Mouse (Mus musculus) ES-E14 (cell line): ENCODE data around the gene Spata31d1d. TPM values are rescaled to one million over a fixed set of nuclear protein-coding genes. Genes with fewer than 3 reads are reported as not detected.
"Not testable (repeated sequence)": the region's sequence is repeated elsewhere in the genome, so short reads cannot be mapped to it uniquely, and the experiment has no call there.

Experiments
- DNase-seq: peaks from one replicate; pipeline ENCODE4 v3.0.0-alpha.2; 2013; ENCODE audit warnings: low read depth, low spot score
- H3K27ac ChIP-seq: 2 replicates; pipeline ENCODE4 v1.5.1; 2012; ENCODE audit warnings: low read depth, mild to moderate bottlenecking, low read length, moderate library complexity, mixed read lengths; ENCODE audit not compliant: poor library complexity, insufficient read depth, severe bottlenecking
- H3K36me3 ChIP-seq: 2 replicates; pipeline ENCODE4 v1.6.1; 2012; ENCODE audit warnings: mild to moderate bottlenecking, low read length, moderate library complexity, mixed read lengths; ENCODE audit not compliant: control insufficient read depth, poor library complexity, insufficient read depth, severe bottlenecking
- H3K4me1 ChIP-seq, 2 experiments: fragments of 150-350 bp in 1 of 2; sonication (generic) in 1 of 2; 2 replicates each; pipeline ENCODE4 v1.6.1; 2012; ENCODE audit warnings: low read length in 2 of 2, mild to moderate bottlenecking in 1 of 2, mixed read lengths in 1 of 2; ENCODE audit not compliant: control insufficient read depth in 2 of 2, insufficient read depth in 2 of 2, poor library complexity in 1 of 2
- H3K4me3 ChIP-seq, 2 experiments: fragments of 150-350 bp in 1 of 2; sonication (generic) in 1 of 2; 2 replicates each; pipeline ENCODE4 v1.5.1; 2012; ENCODE audit warnings: low read length in 2 of 2, low read depth in 1 of 2, mild to moderate bottlenecking in 1 of 2, mixed read lengths in 1 of 2; ENCODE audit not compliant: insufficient read depth in 1 of 2, poor library complexity in 1 of 2, severe bottlenecking in 1 of 2
- H3K9ac ChIP-seq: 2 replicates; pipeline ENCODE4 v1.6.1; 2012; ENCODE audit warnings: low read depth, mild to moderate bottlenecking, low read length, mixed read lengths; ENCODE audit not compliant: poor library complexity, insufficient read depth, severe bottlenecking
- H3K9me3 ChIP-seq: fragments of 150-350 bp; sonication (generic); 2 replicates; pipeline ENCODE4 v1.6.1; 2012; ENCODE audit warnings: low read depth, mild to moderate bottlenecking, low read length; ENCODE audit not compliant: control insufficient read depth, insufficient read depth
- CHD2 ChIP-seq: IDR thresholded peaks from 2 replicates; pipeline ENCODE4 v1.6.1; 2014; ENCODE audit warnings: mild to moderate bottlenecking, low read depth, low read length, inconsistent platforms
- HCFC1 ChIP-seq: IDR thresholded peaks from 2 replicates; pipeline ENCODE4 v1.6.1; 2012; ENCODE audit warnings: low read length, inconsistent platforms, borderline replicate concordance; ENCODE audit not compliant: insufficient read depth
- MAFK ChIP-seq: IDR thresholded peaks from 2 replicates; pipeline ENCODE4 v1.6.1; 2014; ENCODE audit warnings: mild to moderate bottlenecking, low read depth, low read length, inconsistent platforms; ENCODE audit not compliant: insufficient read depth
- ZC3H11A ChIP-seq: IDR thresholded peaks from 2 replicates; pipeline ENCODE4 v1.6.1; 2012; ENCODE audit warnings: low read depth, mild to moderate bottlenecking, inconsistent platforms, low read length, borderline replicate concordance
- ZNF384 ChIP-seq: IDR thresholded peaks from 2 replicates; pipeline ENCODE4 v1.6.1; 2012; ENCODE audit warnings: low read depth, low read length, inconsistent platforms
- in situ Hi-C, 2 experiments: fragments of 600-800 bp; cut with MboI; formaldehyde crosslinking; loops; one replicate each; pipeline ENCODE4 v1.15.1; 2025; ENCODE audit warnings: low sequenced_read_pairs in 2 of 2, inconsistent platforms in 1 of 2; ENCODE audit not compliant: unreplicated experiment in 2 of 2
- total RNA-seq: library from RNA; depleted of rRNA; stranded (reverse); fragments of 300-350 nt; gene quantifications from 2 replicates; pipeline ENCODE4 v1.2.3, GENCODE M21; 2012; rRNA removed

The Spata31d1d gene
- total RNA-seq = 0.18 and 0.48 TPM in 2 replicates

DNA sequence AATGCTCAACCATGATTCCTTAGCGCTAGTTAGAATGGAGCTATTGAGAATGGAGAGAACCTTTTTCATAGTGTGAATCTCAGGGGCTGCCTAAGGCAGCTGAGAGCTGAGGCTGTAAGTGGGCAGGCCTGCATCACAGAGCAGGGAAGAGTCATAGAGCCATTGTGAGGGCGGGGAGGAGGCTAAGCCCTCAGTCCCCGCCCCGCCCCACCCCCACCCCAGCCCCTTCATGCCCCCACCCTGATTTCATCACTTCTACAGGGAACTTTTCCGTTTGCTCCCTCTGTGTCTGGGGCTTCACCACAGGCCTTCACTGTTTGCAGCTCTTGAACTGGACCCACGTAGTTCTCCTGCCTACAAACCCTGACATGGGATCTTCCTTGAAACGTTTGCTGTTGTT is at the start of gene Spata31d1d:
Spata31d1d (minus strand) TSS at position 101 of the 400 bp plus-strand sequence.
- H3K27ac ChIP-seq = no peak within 1 kb of the TSS
- no peak within 1 kb of the TSS for H3K9ac ChIP-seq
- H3K4me3 ChIP-seq = no peak within 1 kb of the TSS
- no peak for DNase-seq
- TF ChIP-seq HCFC1 = no peak
- TF ChIP-seq ZNF384 = no peak
- no peak for TF ChIP-seq MAFK
- TF ChIP-seq CHD2 = no peak
- TF ChIP-seq ZC3H11A = no peak
- H3K36me3 ChIP-seq = no peaks in the 10 kb centered on the region
- H3K4me1 ChIP-seq = peaks cover 8 to 20% of the 10 kb centered on the region in 2 experiments; a peak in 3 of 4 replicates
- no peaks in the 10 kb centered on the region for H3K9me3 ChIP-seq
- in situ Hi-C loops = no loop called here

DNA sequence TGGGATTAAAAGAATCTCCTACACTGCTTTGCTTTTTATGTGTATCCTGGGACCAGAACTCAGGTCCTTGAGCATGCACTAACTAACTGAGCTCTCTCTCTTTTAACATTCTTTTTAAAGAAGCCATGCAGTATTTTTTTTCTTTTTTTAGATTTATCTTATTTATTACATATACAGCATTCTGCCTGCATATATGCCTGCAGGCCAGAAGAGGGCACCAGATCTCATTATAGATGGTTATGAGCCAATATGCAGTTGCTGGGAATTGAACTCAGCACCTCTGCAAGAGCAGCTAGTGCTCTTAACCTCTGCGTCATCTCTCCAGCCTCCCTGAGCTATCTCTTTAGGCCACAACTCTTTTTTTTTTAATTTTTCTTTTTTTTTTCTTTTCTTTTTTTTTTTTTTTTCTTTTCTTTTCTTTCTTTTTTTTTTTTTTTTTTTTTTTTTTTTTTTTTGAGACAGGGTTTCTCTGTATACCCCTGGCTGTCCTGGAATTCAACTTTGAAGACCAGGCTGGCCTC is 48.3 kb upstream of the Spata31d1d start:
- H3K9me3 ChIP-seq, H3K4me1 ChIP-seq, H3K4me3 ChIP-seq, DNase-seq, in situ Hi-C loops, H3K9ac ChIP-seq, H3K27ac ChIP-seq: not testable (repeated sequence)
- peaks cover 30% of the 10 kb centered on the region for H3K36me3 ChIP-seq
- TF ChIP-seq ZNF384 = peak; percentile 95

DNA sequence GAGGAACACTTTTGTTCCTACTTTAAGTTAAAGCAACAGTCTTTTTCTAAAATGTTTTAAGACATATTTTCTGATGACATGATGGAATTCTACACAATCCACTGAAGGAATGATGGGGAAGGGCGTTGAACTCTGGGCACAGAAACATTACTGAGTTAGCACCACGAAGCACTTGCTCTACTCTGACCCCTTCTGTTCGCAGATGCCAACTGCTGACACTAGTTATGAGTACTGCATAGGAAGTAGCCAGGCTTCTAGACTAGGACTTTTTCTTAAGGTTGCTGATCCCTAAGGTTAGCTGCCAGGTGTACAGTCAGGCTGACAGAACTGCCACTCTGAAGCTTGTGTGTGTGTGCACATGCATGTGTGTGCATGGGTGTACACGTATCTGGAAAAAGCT is 47.7 kb upstream of the Spata31d1d start:
- H3K27ac ChIP-seq = no peak overlapping the region
- H3K4me3 ChIP-seq = no peak overlapping the region
- in situ Hi-C loops = no loop called here
- DNase-seq = no peak
- TF ChIP-seq MAFK (no peak), ZNF384 (0 out of 2 replicates have a peak, but pooled peaks have one; percentile 18), ZC3H11A (no peak), CHD2 (no peak)
- no peaks in the 10 kb centered on the region for H3K4me1 ChIP-seq
- no peaks in the 10 kb centered on the region for H3K9me3 ChIP-seq
- peaks cover 27% of the 10 kb centered on the region for H3K36me3 ChIP-seq
- no peak overlapping the region for H3K9ac ChIP-seq

DNA sequence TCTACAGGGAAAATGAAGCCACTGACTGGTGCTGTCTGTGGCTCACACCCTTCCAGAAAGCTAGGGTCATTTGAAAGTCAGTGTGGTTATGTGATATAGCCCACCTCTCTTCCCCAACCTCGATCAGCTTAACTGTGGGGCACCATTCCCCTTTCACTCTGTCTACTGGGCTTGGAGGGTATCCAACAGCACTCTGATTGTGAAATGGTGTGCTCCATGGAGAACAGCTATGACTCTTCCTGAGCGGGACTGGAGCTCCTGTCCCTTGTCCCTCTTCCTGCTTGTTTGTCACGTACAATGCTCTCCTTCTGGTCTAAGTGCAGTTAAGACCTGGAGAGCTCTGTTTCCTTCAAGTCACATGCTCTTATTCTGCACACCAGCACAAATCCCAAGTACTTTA is 43.6 kb upstream of the Spata31d1d start:
- H3K36me3 ChIP-seq = peaks cover 19% of the 10 kb centered on the region; the same call in 1 of the 2 replicates
- no peak overlapping the region for H3K4me3 ChIP-seq
- H3K4me1 ChIP-seq = peaks cover 4% of the 10 kb centered on the region in 2 experiments; a peak in 3 of 4 replicates
- in situ Hi-C loops = no loop called here
- TF ChIP-seq ZNF384 (no peak), CHD2 (no peak), MAFK (no peak)
- no peaks in the 10 kb centered on the region for H3K9me3 ChIP-seq
- no peak overlapping the region for H3K27ac ChIP-seq
- no peak for DNase-seq
- no peak overlapping the region for H3K9ac ChIP-seq

DNA sequence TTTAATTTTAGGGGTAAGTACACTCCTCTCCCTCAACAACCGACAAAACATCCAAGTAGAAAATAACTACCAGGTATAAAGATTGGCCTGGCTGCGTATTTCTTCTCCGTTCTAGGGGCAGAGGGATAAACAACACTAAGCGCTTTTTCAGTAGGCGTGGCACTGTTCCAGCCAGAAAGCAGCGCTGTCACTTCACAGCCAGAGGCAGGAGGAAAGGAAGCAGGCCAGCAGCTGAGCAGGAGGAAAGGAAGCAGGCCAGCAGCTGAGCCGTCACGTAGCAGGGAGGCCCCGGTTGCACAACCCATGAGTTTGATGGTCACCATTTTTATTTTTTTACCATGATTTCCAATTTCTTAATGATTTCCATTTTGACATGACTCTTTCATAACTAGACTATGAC is 39.7 kb upstream of the Spata31d1d start:
- Histone ChIP-seq H3K27ac (no peak overlapping the region), H3K4me1 (peaks cover 7 to 15% of the 10 kb centered on the region in 2 experiments), H3K9ac (no peak overlapping the region), H3K9me3 (no peaks in the 10 kb centered on the region), H3K36me3 (peaks cover 16% of the 10 kb centered on the region; the same call in 1 of the 2 replicates), H3K4me3 (peak overlapping the region in 1 of 2 experiments; percentile 93; a peak in 2 of 4 replicates)
- no peak for TF ChIP-seq CHD2
- TF ChIP-seq ZNF384 = no peak
- no peak for TF ChIP-seq HCFC1
- no peak for DNase-seq
- in situ Hi-C loops = no loop called here
